Mouse (Mus musculus): ENCODE data around the gene Hepacam2. TPM values are rescaled to one million over a fixed set of nuclear protein-coding genes. Genes with fewer than 3 reads are reported as not detected.
A peak's percentile ranks its signal among the peaks of the same experiment; 100 is the strongest.
"Not testable (repeated sequence)": the region's sequence is repeated elsewhere in the genome, so short reads cannot be mapped to it uniquely, and the experiment has no call there.

Gene Hepacam2
- total RNA-seq, 2 experiments from 2014 or later: not detected

DNA sequence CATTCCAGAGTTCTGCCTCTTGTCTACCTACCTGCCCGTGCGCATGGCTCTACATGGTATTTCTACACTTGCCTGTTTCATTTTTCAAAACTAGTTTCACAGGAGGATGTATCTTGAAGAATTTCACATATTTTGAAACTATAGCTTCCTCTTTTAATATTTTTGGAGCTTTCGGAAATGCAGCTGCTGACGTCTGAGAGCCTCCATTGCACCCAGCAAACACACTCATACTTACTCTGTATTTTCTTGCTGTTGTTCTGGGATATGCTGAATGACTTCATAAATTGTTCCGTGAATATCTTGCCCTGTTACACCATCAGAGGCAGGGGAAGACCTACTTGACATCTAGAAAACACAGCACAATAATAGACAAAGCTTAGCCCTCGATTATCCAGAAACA, 35.1 kb downstream of the Hepacam2 start:
- DNase-seq: no peak

- DNase-seq: no peak
These were observed 42.1 kb downstream of the Hepacam2 start for GRCm38 (mm10) chr6:3455944-3456536.

DNA sequence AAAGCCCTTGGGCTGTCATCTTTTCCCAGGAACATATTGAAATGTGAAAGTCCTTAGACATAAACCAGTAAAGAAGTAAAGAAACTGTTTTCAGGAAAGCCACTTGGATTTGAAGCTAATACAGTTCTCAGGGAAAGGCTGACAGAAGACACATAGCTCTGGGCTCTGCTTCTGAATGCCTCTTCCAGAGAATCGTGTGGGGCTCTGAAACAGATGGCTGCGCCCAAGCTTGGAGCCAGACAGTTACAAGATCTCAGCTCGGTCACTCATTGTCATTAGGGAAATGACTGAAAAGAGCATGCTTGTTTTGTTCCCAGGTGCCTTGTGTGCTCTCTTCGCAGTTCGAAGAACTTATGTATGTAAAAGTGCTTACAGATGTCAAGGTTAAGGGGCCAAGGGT, 43.7 kb downstream of the Hepacam2 start:
- no peak for DNase-seq

DNA sequence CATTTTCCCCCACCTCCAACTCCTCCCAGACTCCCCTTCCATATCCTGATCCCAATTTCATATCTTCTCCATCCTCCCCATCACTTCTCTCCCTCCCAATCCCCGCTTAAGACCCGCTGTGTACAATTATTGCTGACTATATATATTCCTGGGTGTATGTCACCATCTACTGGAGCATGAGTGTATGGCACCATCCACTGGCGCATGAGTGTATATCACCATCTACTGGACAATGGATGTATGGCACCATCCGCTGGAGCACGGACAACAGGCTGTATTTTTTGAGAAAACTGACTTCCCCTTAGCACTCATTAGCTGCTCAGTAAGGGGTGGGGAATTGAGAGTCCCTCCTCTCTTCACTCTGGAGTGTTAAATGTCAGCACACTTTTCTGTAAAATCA, 50.7 kb downstream of the Hepacam2 start:
- peak; percentile 6 for DNase-seq

- no peak for DNase-seq
These were observed 54.2 kb downstream of the Hepacam2 start for GRCm38 (mm10) chr6:3443905-3444304.

DNA sequence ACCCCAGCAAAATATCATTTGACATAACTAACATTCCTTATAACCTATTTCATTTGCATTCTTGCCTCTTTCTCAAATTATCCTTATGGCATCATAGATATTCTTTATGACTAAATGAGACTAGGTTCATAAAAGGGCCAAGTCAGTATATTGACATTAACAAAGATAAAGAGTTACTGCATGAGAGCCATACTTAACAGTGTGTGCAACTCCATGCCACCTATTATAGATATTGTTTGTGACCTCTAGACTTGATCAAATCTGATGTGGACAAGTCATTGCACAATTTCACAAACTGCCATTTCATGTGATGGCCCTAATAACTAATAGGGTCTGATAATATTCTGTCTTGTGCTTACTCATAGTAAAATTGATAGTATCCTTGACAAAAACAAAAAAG, 62.0 kb downstream of the Hepacam2 start:
- DNase-seq: no peak

DNA sequence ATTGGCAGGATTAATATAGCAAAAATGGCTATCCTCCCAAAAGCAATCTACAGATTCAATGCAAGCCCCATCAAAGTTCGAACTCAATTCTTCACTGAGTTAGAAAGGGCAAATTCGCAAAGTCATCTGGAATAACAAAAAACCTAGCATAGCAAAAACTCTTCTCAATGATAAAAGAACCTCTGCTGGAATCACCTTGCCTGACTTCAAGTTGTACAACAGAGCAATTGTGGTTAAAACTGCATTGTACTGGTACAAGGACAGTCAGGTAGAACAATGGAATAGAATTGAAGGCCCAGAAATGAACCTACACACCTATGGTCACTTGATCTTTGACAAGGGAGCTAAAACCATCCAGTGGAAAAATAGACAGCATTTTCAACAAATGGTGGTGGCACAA, 67.1 kb downstream of the Hepacam2 start:
- DNase-seq: not testable (repeated sequence)

- no peak for DNase-seq
These were observed 71.1 kb downstream of the Hepacam2 start for GRCm38 (mm10) chr6:3427047-3427446.

- DNase-seq: not testable (repeated sequence)
These were observed 72.8 kb downstream of the Hepacam2 start for GRCm38 (mm10) chr6:3425333-3425732.

- peak; percentile 46 for DNase-seq
These were observed 73.4 kb downstream of the Hepacam2 start for GRCm38 (mm10) chr6:3424613-3425277.

Other genes starting within 250 kb of the Hepacam2 start
- gene Samd9l, start 98.7 kb downstream of the Hepacam2 start, total RNA-seq (2021): 1 to 10 TPM; 3.4 to 3.7 TPM
- gene Vps50, start 84 bp upstream of the Hepacam2 start, total RNA-seq (2021): 10 to 100 TPM; 17.4 to 17.6 TPM

Data from gastrocnemius, postnatal 25 days (tissue).